Mouse (Mus musculus): ENCODE data around the gene Hhipl1.
A peak's percentile ranks its signal among the peaks of the same experiment; 100 is the strongest.

Hhipl1 gene

DNA sequence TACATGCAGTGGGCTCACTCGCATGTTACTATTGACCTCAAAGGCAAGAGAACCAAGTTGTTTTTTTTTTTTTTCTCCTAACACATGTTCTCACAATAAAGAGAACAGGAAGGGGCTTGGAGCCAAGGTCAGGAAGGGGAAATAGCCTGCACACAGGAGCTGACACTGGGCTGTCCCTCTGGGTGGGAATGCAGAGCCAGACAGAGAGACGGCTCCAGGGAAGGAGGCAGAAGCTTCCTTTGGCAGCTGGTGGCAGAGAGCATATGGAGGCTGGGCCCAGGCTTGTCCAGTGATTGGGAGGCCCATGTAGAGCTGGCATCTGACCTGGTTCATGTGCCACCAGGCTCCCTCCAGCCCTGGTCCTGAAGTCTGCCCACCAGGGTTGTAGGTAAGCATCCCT lies 61.8 kb downstream of the Hhipl1 start:
- DNase-seq: peak; percentile 52 to 62

DNA sequence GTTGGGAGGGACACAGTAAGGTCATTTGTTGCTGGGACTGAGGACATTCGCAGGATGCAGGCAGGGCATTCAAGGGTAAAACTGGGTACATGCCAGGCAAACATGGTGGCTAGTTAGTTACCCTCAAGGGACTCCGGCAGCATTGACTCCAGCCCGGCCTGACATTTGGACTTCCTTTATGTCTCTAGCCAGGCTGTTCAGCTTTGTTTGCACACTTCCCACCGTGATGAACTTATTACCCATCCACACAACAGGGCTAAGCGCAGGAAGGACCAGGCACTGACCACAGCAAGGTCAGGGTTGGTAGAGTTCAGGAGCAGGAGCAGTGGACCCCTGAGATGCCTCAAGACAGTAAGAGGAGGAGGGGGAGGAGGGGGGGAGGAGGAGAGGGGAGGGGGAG lies 62.9 kb downstream of the Hhipl1 start:
- DNase-seq: no peak

DNA sequence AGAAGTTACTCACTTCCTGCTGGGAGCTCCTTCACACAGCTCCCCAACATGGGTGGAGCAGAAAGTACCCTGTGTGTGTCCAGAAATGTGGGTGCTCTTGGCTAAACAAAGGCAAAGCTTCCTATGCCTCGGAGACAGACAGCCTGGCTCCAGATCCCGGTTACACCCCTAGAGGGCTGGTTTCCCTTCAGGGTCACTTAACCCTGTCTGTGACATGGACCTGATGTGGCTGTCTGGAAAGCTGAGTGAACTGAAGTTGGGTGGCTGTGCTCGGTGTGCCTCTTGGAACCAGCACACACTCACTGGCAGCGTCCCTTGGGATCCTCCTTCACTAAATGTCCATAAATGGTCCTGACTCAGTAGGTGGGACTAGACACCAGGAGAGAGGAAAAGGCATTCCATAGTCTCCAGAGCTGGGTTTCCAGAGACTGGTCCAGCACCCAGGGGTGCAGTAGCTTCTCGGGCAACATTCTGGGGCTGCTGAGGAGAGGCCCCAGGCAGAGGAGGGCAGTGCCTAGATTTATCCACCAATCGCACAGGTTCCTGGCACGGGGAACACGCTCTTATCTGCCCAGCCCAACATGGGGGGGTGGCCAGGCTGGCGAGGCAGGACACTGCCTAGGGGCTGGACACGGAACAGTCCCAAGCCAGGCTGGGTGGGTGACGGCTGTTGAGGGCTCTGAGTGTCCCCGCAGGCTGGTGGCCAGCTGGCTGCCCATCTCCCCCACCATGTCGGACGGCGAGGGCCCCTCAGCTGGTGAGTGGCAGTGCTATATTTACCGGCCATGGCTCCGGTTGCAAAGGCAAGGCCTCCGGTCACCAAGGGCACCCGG lies 64.7 kb downstream of the Hhipl1 start, which contains the start of gene Eml1:
TSS of gene Eml1 (plus strand) at position 362 of the 833 bp plus-strand sequence.
- DNase-seq: no peak

DNA sequence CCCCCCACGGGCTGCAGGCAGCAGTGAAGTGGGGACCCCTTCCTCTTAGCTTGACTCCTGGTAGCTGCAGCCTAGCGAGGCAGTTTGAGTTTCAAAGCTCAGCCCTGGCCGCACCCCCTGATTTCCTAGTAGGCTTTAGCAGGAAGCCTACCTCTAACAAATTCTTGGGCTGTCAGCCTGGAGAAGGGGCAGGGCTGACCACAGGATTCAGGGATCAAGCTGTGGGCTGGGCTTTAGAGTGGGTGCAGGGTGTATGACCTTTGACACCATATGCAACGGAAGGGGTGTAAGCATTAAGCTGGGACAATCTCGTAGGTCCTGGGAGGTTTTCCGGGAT lies 65.3 kb downstream of the Hhipl1 start:
- DNase-seq: no peak

DNA sequence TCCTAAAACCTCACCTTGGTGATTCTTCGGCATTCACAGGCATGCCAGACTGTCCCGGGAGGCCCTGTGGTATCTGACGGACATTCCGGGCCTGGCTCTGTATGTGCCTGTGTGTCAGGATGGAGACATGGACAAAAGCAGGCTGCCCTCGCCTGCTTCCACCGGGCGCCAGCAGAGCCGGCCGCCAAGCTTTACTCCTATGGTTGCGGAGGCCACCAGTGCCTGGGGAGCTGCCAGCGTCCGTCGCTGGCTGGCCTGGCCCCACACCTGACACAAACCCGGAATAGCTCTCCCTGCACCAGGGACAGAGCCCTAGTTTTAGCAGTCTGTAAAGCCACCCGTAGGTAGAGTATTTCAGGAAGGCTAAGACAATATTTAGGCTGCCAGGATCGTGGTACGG lies 66.2 kb downstream of the Hhipl1 start:
- DNase-seq: peak; percentile 81 to 82

DNA sequence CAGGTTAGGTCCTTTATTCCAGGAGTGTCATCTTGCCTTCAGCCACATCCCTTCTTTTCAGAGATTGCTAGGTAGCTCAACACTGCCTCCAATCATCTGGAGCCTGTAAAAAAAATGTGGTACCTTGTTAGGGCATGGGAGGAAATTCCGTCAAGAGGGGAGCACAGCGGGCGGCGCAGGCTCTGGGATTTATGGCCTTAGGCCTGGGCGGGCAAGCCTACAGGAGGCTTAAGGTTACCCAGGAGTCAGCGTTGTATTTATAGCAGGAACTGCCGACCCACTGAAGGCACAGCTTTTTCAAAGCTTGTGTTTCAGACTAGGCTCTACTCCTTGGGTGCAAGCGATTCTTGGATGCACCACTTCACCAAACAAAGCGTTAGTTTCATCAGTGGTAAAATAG lies 67.5 kb downstream of the Hhipl1 start:
- no peak for DNase-seq

DNA sequence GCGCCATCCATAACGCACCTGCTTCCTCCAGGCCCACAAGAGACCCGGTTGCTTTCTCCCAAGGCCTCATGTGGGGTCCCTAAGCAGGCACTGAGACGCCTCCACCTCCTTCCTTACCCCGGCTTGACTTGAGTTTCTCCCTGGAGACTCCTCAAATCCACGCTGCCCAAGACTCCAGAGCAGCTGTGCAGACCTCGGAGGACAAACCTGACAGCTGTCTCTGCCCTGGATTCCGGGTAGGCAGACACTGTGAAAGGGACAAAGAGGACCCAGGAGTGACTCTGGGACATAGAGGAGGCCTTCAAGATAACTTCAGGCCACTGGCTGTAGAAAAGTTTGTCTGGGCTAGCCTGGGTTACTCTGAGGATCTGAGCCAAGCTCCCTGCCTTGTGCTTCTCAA lies 68.6 kb downstream of the Hhipl1 start:
- no peak for DNase-seq

DNA sequence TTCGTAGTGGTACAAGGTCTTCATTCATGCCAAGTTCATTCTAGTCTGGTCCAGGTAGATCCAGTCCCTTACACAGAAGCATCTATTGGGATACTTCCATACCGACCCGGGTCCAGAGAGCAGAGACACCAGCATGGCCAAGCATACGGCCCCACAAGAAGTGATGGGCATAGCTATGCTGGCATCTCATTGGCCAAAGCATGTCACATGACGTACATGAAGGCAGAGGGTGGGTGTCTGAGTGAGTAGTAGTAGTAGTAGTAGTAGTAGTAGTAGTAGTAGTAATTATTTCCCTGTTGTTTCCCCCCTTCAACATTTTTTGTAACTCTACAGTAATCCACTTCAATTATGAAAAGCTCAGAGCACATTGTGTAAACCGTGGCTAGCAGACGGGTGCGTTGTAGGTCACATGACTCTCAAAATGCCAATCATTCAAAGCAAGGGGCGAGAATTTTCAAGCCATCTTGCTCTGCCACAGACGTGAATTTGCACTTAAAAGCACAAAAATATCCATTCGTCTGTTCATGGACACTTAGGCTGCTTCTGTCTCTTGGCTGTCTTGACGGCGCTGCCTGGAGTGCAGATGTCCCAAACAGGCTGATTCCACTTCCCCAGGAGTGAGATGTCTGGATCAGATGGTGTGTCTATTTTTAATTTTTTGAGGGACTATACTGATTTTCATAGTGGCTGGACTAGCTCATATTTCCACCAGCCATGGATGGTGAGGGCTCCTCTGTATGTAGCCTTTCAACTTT lies 72.5 kb downstream of the Hhipl1 start:
- DNase-seq: no peak
